Mouse (Mus musculus) testis, adult 2 months (tissue): ENCODE results near the gene Slc6a18. TPM values are rescaled to one million over a fixed set of nuclear protein-coding genes. Genes with fewer than 3 reads are reported as not detected.

Experiments
- H3K27ac ChIP-seq: fragments of 200-500 bp; 2 replicates; pipeline ENCODE4 v1.5.1; 2012; ENCODE audit warnings: low read depth, low read length; ENCODE audit not compliant: control insufficient read depth, insufficient read depth
- H3K27me3 ChIP-seq: fragments of 200-500 bp; 2 replicates; pipeline ENCODE4 v1.6.1; 2012; ENCODE audit warnings: mild to moderate bottlenecking, low read length, moderate library complexity; ENCODE audit not compliant: control insufficient read depth, insufficient read depth
- H3K36me3 ChIP-seq: fragments of 200-500 bp; 2 replicates; pipeline ENCODE4 v1.6.1; 2012; ENCODE audit warnings: mild to moderate bottlenecking, low read length; ENCODE audit not compliant: control insufficient read depth, insufficient read depth
- H3K4me1 ChIP-seq: fragments of 200-500 bp; 2 replicates; pipeline ENCODE4 v1.6.1; 2012; ENCODE audit warnings: low read length; ENCODE audit not compliant: control insufficient read depth, insufficient read depth
- H3K4me3 ChIP-seq: fragments of 200-500 bp; 2 replicates; pipeline ENCODE4 v1.5.1; 2012; ENCODE audit warnings: low read depth, mild to moderate bottlenecking, low read length, moderate library complexity, mixed read lengths; ENCODE audit not compliant: control insufficient read depth
- CTCF ChIP-seq: fragments of 200-500 bp; IDR thresholded peaks from 2 replicates; pipeline ENCODE4 v1.5.1; 2012; ENCODE audit warnings: low read depth, mild to moderate bottlenecking, inconsistent platforms, low read length, moderate library complexity; ENCODE audit not compliant: control insufficient read depth, insufficient read depth, insufficient replicate concordance
- POLR2A ChIP-seq: fragments of 200-500 bp; IDR thresholded peaks from 2 replicates; pipeline ENCODE4 v1.6.1; 2012; ENCODE audit warnings: low read depth, mild to moderate bottlenecking, inconsistent platforms, low read length, moderate library complexity; ENCODE audit not compliant: control insufficient read depth
- polyA plus RNA-seq: library from polyadenylated mRNA; depleted of rRNA; stranded (reverse); fragments of >200 nt; gene quantifications from 2 replicates; pipeline ENCODE4 v1.2.3, GENCODE M21; 2012

The Slc6a18 gene
- polyA plus RNA-seq, 1 experiment: 0.52 TPM

GRCm38 (mm10) chr13:73658953-73659352, 18.9 kb downstream of the Slc6a18 start:
- Histone ChIP-seq H3K4me3 (no peak overlapping the region), H3K4me1 (no peaks in the 10 kb centered on the region), H3K27me3 (no peaks in the 10 kb centered on the region), H3K36me3 (no peaks in the 10 kb centered on the region), H3K27ac (no peak overlapping the region)
- TF ChIP-seq CTCF (no peak), POLR2A (no peak)

DNA sequence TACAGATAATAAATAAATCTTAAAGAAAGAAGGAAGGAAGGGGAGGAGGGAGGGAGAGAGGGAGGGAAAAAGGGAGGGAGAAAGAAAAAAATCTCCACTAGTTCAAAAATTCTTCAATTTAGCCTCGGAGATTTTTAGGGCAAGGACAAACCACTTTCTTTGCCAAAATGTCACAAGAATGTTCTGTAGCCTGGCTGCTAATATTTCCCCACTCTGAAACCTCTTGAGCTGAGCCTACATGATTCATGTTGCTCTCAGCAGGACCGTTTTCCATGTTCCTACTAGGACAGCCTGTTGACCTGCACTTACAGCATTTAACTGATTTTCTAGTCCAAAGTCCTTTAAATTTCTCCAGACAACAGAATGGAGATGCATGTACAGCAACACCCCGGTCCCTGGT, 22.8 kb downstream of the Slc6a18 start:
- TF ChIP-seq CTCF: no peak
- no peak for TF ChIP-seq POLR2A
- Histone ChIP-seq H3K4me3 (no peak overlapping the region), H3K27me3 (no peaks in the 10 kb centered on the region), H3K27ac (no peak overlapping the region), H3K36me3 (no peaks in the 10 kb centered on the region), H3K4me1 (no peaks in the 10 kb centered on the region)

DNA sequence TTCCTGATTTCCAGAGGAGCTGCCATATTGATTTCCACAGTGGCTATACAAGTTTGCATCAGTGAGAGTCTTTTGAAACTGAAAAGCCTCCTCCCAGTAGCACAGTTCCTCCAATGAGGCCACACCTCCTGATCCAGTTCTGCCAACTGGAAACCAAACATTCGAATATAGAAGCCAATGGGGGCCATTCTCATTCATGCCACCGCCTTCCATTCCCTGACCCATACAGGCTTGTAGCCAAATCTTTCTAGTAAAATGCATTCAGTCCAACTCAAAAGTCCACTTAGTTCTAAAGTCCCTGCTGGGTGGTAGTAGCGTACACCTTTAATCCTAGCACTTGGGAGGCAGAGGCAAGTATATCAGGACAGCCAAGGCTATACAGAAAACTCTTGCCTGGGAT, 24.6 kb downstream of the Slc6a18 start:
- H3K4me3 ChIP-seq: no peak overlapping the region
- no peaks in the 10 kb centered on the region for H3K4me1 ChIP-seq
- TF ChIP-seq POLR2A (no peak), CTCF (no peak)
- H3K27me3 ChIP-seq: no peaks in the 10 kb centered on the region
- H3K27ac ChIP-seq: no peak overlapping the region
- no peaks in the 10 kb centered on the region for H3K36me3 ChIP-seq

DNA sequence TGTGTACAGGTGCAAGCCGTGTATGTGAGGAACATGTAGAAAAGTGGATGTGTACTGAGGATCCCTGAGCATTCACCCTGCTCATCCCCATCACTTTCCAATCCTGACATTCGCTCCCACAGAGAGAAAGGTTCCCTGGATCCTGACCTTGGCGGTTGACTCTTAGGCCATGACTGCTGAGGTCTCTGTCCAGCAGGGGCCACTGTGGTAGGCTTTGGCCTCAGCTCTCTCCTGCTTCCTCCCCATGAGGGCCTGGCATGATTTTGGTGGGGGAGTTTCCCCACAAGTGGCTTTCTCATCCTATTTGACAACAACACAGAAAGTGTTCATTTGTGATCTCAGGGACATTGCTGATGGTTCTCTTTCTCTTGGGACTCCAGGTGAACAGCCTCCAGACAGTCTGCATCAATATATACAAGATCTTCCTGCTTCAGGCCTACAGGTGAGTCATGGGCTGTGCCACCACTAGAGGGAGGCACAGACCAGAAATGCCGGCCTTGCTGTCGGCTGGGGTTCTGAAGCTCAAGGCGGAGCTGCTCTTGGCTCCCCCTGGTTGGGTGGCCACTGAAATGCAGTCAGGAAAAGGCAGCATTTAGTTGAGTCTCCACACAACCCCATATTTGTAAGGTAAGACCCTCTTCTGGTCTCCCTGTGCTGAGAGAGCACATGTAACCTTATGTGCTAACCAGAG, 31.3 kb downstream of the Slc6a18 start:
- no peaks in the 10 kb centered on the region for H3K27me3 ChIP-seq
- H3K36me3 ChIP-seq: no peaks in the 10 kb centered on the region; the same call in 1 of the 2 replicates
- TF ChIP-seq CTCF (peak; percentile 64; the same call in 1 of the 2 replicates), POLR2A (no peak)

GRCm38 (mm10) chr13:73641296-73641695, 36.5 kb downstream of the Slc6a18 start:
- no peak overlapping the region for H3K27ac ChIP-seq
- no peaks in the 10 kb centered on the region for H3K4me1 ChIP-seq
- no peaks in the 10 kb centered on the region for H3K36me3 ChIP-seq
- TF ChIP-seq POLR2A (no peak), CTCF (no peak)
- H3K4me3 ChIP-seq: no peak overlapping the region
- H3K27me3 ChIP-seq: no peaks in the 10 kb centered on the region

More for the DNA sequence above, 31.3 kb downstream of the Slc6a18 start:
- H3K4me1 ChIP-seq: no peaks in the 10 kb centered on the region
- no peak overlapping the region for H3K27ac ChIP-seq
- no peak overlapping the region for H3K4me3 ChIP-seq

DNA sequence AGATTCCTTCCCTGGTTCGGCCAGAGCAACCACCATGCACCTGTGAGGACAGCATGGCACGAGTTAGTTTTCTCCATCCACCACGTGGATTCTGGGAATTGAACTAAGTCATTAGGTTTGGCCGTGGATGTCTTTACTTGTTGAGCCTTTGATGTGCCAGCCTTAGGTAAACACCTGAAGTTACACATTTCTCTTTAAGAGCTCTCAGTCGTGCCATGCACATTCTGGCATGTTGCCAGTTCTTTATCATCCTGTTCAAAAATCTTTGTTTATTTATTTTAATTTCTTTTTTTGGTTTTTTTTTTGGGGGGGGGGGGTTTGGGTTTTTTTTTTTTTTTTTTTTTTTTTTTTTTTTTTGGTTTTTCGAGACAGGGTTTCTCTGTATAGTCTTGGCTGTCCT, 40.0 kb downstream of the Slc6a18 start:
- Histone ChIP-seq H3K4me3 (no peak overlapping the region), H3K36me3 (no peaks in the 10 kb centered on the region), H3K27me3 (no peaks in the 10 kb centered on the region), H3K4me1 (no peaks in the 10 kb centered on the region), H3K27ac (no peak overlapping the region)
- TF ChIP-seq CTCF (no peak), POLR2A (no peak)

GRCm38 (mm10) chr13:73631837-73632236, 46.0 kb downstream of the Slc6a18 start:
- H3K4me1 ChIP-seq: peaks cover 6% of the 10 kb centered on the region
- H3K36me3 ChIP-seq: no peaks in the 10 kb centered on the region

GRCm38 (mm10) chr13:73628586-73629113, 49.2 kb downstream of the Slc6a18 start:
- peaks cover 6% of the 10 kb centered on the region for H3K4me1 ChIP-seq
- H3K27ac ChIP-seq: no peak overlapping the region
- no peak overlapping the region for H3K4me3 ChIP-seq
- no peaks in the 10 kb centered on the region for H3K36me3 ChIP-seq
- H3K27me3 ChIP-seq: no peaks in the 10 kb centered on the region
- TF ChIP-seq CTCF (no peak), POLR2A (no peak)

More at GRCm38 (mm10) chr13:73631837-73632236, 46.0 kb downstream of the Slc6a18 start:
- H3K27ac ChIP-seq: no peak overlapping the region
- no peaks in the 10 kb centered on the region for H3K27me3 ChIP-seq
- no peak overlapping the region for H3K4me3 ChIP-seq
- no peak for TF ChIP-seq POLR2A
- no peak for TF ChIP-seq CTCF
